Mouse (Mus musculus) ES-Bruce4 (cell line): ENCODE results near the gene S1pr4.

Source experiments
- CTCF ChIP-seq: IDR thresholded peaks from one replicate; pipeline ENCODE4 v1.8.1; 2011; ENCODE audit warnings: low read depth, low read length
- POLR2A ChIP-seq: IDR thresholded peaks from one replicate; pipeline ENCODE4 v1.8.1; 2011; ENCODE audit warnings: low read length; ENCODE audit not compliant: insufficient read depth

- no peak for TF ChIP-seq CTCF
- TF ChIP-seq POLR2A, result no peak
Observed at GRCm38 (mm10) chr10:81519227-81519977, 19.5 kb upstream of the S1pr4 start.
